Mouse (Mus musculus) ZHBTc4 (cell line): ENCODE measurements around the gene Psmg4.

Source experiments
- DNase-seq: peaks from one replicate; pipeline ENCODE4 v3.0.0-alpha.2; 2011; ENCODE audit warnings: low read depth, low spot score

The Psmg4 gene

GRCm38 (mm10) chr13:34195676-34196075 is 32.9 kb downstream of the Psmg4 start:
- DNase-seq, result no peak

- no peak for DNase-seq
Measured at GRCm38 (mm10) chr13:34205216-34205615, 42.5 kb downstream of the Psmg4 start.

GRCm38 (mm10) chr13:34207714-34208470 is 45.1 kb downstream of the Psmg4 start:
- DNase-seq, result no peak

DNA sequence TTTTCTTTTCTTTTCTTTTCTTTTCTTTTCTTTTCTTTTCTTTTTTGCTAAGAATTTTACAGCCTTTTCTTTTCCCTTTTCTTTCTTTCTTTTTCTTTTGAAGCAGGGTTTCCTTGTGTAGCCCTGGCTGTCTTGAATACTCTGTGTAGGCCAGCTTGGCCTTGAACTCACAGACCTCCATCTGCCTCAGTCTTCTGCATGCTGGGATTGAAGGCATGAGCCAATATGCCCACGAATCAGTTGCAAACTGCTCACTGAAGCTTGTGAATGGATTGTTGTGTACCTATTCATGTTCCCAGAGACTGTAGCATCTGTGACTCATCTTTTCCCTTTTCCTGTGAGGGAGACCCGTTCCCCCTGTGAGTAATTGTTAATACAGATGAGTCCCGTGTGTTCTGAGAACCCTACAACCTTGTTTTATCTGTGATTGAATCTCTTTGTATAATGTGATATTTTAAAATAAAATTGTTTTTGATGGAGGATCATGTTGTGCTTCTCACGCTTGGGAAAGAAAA is 48.6 kb downstream of the Psmg4 start:
- DNase-seq, result no peak

DNA sequence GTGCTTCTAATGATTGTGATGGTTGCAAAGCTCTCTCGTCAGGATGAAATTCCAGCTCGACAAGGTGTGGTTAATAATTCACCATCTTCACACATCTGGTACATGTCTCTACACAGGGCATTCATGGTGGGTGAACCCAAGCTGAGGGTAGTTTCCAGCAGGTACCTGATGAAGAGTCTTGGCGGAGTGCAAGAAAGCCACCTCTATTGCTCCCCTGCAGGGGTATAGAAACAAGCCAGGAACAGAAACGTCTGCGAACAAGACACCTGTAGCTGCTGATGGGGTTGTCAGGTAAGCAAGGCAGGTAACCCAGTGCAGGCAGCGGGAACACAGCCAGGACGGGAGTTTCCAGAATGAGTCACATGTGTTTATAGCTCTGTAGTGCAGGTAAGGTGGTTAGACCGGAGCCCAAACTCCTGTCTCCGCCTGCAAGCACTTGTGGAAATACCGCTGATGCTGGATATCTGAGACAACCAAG is 50.0 kb downstream of the Psmg4 start:
- no peak for DNase-seq

GRCm38 (mm10) chr13:34214855-34215254 is 52.1 kb downstream of the Psmg4 start:
- no peak for DNase-seq

DNA sequence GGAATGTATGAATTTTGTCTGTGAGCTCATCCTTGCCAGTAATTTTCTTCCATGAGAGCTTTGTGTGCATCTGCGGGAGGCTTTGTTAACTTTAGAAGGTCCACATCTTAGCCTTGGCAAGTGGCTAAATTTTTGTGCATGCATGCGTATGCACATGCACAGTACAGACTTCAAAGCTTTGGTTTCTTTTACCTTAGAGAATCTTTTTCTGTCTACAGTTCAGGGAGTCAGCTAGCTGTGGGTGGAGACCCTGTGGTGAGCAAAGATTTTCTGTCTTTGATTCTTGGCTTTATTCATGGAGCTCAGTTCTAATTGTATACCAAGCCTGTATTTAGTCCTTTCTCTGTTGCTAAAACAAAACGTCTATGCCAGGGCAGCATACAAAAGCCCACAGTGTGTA is 56.0 kb downstream of the Psmg4 start:
- DNase-seq, result no peak

DNA sequence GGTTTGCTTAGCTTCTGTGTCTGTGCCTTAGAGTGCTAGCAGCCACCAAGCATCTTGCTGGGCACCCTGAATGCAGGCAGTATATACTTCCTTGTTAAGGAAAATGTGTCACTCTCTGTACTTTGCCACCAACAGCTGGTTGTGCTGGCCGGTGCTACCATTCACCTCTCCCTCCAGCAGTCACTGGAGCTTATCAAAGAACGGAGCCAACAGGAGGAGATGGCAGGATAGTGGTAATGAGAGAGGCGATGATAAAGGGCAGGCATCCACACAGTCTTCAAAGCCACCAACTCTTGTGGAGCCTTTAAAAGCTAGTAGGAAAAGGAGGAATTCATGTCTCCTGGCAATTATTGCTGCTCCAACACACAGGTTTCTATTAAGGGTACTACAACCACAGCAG is 57.0 kb downstream of the Psmg4 start:
- no peak for DNase-seq

DNA sequence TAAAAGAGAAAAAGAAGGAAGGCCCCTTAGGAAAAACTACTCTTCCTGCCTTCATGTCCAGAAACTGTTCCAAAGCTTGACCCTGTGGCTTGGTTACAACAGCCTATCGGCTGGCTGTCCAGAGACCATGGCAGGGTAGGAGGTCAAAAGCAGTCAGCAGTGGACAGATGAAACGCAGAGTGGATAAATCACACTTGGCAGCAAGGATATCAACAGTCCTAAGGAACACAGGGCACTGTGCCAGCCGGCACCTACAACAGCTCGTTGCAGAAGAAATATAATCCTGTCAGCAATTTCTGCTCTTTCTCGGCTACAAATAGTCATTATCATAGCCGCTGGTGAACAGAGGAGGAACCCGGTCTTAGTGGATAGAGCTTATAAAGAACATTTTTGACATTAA is 60.2 kb downstream of the Psmg4 start:
- no peak for DNase-seq

DNA sequence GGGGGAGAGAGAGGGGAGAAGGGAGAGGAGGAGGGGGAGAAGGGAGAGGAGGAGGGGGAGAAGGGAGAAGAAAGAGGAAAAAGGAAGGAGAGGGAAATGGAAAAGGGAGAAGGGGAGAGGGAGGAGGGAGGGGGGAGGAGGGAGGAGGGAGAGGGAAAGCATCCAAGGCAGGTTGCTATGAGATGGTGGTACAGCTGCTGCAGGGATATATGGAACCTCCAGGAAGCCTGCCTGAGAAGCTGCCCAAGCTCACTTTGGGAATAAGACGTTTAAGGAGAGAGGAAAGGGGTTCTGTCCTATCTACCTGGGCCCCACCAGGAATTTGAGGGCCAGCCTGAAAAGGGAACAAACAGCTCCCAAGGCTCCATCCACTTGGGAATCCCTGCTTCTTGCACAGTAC is 64.2 kb downstream of the Psmg4 start:
- DNase-seq, result no peak
